Mouse (Mus musculus) cerebellum, adult (tissue): Measurements from ENCODE around the gene Adra2b.

ENCODE experiments used
- ATAC-seq: cut with Nextera tagmentation; 2 replicates; pipeline ENCODE4 v1.9.2; 2017; ENCODE audit warnings: mild to moderate bottlenecking, moderate library complexity, mixed read lengths; ENCODE audit not compliant: insufficient number of reproducible peaks, low FRiP score, low TSS enrichment

Adra2b gene

DNA sequence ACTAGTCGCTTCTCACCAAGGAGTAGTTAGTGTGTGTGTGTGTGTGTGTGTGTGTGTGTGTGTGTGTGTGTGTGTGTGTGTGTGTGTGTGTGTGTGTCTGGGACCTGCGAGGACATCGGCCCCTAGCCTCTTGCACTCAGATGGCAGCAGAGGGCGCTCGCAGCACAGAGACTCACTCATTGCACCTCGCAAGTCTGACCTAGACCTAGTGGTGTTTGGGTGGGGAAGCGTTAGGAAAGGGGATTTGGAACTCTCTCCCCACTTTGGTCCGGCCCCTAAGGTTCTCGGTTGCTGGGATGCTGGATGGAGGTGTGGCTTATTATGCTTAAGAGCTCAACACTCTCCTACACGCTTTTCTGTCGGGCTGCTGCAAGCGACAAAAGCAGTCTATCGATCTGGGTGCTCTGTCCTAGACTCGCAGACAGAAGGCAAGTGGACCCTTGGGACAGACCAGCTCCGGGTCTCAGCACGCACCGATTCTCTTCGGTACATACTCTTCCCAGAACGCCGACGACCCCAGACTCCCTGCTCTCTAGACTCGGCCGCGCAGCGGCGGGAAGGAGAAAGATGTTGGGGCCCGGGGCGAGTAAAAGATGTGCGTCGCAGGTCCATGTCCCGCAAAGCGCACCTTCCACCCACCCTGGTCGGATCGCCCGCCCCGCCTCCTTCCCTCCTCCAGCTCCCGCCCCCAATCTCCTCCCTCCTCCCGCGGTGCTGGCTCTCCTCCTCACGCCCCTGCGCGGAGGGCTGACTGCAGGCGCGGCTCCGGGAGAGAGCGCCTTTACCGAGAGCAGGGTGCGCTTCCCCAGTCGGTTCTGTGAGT lies at the start of gene Adra2b:
Adra2b (plus strand) TSS at position 750 of the 823 bp plus-strand sequence.
- peak; percentile 72 for ATAC-seq

DNA sequence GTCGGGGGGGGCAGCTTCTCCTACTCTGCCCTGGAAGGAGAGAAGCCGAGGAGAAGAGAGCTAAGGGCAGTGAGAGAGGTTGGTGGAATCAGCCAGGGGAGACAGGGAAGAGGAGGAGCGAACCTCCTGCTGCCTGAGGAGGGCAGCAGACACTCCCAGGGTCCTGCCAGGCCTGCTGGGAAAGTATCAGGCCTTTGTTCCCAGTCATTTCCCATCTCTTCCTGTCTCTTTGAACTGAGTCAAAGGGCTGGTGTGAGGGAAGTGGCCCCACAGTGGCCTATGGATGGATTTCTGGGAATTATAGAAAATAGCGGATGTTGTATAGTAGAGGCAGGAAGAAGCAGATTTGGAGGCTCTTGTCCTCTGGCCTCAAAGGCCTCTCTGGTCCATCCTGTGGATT lies 49.1 kb upstream of the Adra2b start:
- ATAC-seq: no peak

DNA sequence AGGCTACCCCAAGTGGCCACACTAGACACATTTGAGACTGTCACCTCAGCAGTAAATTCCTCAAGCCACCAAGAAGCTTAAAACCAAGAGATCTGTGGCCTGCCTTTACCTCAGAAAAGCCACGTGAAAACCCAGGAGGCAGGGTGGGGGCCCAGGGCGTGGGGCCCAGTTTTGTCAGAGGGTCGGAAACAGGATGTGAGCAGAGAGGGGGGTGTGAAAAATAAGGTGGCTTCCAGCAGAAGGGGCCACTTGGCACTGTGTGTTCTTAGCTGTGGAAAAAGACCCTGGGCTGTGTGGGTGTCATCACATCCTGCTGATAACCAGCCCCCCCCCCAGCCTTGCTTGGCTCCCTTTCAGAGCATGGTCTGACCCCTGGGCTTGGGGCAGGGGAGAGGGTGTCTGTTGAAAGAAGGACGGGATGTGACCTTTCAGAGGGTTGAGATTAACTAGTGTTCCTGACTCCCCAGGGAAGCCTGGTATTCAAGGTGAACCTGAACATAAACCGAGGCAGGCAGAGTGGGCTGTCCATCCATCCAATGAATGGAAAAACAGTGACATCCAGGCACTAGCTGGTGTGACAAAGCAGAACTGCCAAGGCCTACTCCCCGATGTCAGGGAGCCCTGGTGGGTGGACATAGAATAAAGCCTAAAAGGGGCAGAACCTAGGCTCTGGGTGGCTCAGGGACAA lies 48.4 kb upstream of the Adra2b start:
- no peak for ATAC-seq

DNA sequence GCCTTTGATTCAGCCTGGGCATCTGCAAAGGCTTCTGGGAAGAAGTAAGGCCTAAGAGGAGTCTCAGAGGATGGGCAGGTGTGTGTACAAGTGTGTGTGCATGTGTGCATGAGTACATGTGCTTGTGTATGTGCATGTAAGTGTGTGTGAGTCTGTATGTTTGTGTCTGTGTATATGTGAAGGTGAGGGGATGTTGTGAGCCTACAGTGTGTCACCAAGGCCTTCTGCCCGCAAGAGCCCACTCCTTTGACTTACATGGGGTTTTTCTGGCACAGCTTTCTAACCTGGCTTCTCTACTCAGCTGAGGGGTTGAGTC lies 47.9 kb upstream of the Adra2b start:
- ATAC-seq: no peak

DNA sequence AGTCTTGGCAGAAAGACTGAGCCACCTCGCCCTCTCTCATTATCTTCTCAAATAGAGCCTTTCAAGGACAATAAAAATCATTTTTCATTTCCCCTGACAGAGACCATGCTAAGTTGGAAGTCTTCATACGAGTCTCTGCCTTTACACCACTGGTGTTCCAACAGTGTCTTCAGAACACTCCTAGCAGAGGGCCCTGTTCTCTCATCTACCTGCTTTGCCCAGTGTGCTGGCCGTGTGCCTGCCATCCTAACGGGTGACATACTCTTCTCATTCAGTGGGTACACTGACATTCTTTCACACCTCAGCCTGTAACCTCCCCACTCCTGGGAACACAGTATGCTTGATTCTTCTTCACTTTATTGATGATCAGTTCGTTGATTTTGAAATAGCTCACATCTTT lies 46.6 kb upstream of the Adra2b start:
- ATAC-seq: no peak

DNA sequence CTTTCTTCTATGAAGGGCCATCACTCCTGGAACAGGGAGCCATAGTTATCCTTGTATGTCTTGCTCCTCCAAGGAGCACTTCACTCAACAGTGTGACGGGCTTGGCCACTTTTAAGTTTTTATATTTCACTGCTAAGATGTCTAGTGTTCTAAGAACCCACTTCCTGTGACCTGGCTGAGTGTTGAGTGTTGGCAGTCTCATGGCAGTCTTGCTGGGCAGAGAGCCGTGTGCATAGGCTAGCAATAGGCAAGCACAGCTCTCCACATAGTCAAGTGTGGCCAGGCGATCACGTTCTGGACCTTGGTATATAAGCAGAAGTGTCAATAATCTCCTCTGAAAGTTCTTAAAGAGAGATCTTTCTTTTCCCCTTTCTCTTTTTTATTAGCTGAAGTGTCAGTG lies 44.9 kb upstream of the Adra2b start:
- no peak for ATAC-seq

DNA sequence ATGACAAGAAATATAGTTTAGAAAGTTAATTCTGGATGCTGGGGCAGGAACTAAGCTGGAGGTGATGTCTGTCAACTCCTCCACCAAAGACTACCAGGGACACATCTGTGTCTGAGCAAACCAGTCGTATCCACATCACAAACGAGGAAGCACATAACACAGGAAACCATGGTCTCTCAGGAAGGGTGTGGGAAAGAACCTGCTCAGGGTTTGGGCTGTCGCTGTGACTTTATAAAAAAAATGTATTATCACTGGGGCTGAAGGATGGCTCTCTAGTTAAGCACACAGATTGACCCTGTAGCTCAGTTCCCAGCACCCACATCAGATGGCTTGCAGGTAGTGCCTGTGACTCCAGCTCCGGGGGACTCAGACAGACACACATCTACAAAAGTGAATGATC lies 43.9 kb upstream of the Adra2b start:
- no peak for ATAC-seq

DNA sequence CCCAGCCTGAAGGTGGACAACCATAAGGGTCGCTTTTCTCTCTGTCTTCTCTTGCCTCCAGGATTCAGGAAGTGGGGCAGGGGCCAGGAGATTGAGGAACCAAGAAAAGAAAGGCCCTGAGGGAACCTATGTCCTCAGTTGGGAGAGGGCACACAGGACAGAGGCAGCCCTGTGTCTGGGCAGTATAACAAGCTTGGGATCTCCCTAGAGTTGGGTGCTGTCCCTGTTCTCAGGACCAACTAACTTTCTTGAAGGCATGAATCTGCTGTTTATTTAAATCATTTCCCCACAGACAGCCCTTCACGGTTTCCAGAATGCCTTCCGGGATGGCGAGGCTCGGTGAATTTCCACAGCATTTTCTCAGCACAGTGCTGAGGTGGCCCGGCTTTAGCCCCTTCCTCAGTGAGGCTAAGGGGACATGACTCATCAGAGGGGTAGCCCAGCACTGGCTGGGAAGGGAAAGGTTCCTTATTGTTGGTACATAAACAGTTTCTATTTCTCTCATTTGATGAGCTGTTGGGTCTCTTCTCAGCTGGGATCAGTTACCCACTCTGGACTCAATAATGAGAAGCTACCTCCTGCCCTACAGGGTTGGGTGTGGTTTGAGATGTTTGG lies 40.2 kb upstream of the Adra2b start:
- no peak for ATAC-seq

DNA sequence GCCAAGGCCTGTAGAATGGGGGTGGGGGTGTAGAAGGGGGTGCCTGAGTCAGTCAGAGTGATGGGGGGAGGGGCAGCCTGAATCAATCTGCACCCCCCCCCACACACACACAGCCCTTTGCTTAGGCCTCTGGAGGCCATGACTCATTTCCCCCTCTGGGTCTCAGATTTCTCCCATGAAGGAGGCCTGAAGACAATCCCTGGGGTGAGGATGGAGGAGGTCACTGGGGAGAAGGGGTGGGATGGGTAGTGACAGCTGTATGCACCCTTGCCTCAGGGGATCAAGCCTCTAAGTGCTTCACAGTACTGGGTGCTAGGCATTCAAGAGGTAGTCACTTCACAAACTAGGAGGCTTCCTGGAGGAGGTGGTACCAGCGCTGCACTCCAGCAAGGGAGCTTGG lies 39.3 kb upstream of the Adra2b start:
- ATAC-seq: no peak

DNA sequence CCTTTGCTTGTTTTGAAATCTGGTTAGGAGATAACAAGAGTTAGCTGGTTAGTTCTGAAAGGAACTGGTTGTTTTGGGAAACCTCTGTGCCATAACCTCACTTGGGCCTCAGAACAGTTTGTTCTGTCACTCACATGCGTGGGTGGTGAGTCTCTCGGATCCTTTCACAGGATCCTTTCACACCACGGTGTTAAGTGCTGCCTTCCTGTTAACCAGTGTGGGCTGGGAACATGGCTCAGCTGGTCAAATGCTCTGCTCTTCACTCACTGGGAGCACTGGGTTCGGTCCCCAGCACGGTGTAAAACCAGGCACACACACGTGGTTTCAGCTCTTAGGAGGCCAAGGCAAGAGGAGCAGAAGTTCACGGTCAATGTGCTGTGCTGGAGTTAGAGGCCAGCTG lies 38.6 kb upstream of the Adra2b start:
- no peak for ATAC-seq

DNA sequence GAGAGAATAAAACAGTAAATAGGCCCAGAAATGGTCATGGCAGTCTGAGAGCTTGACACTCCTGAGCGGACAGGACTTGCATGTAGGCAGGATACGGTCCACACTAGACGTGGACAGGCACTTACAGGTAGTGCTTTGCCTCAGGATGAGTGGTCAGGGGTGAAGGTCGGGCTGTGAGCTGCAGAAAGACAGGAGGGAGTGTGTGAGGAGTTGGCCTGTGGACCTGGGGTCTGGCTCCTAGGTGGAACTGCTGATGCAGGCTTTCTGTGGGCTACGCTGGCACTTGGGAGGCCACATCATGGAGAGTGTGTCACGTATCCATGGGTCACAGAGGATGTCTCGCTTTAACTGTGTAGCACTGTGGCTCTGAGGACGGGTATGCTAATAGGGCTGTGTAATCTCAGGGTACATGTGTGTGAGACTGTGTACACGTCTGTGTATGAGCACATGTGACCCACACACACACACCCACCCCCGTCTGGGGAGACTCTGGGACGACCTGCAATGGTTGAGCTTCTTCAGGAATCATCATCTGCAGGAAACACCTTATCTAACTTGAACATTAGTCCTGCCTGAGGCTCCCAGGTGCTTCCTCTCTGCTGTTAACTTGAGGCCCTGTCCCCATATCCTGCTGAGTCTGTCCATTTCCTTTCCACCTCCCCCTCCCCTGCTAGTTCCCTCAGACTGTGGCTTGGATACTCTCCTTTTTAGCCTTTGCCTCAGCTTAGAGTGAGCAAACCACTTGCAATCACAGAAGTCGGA lies 34.7 kb upstream of the Adra2b start:
- ATAC-seq: no peak

DNA sequence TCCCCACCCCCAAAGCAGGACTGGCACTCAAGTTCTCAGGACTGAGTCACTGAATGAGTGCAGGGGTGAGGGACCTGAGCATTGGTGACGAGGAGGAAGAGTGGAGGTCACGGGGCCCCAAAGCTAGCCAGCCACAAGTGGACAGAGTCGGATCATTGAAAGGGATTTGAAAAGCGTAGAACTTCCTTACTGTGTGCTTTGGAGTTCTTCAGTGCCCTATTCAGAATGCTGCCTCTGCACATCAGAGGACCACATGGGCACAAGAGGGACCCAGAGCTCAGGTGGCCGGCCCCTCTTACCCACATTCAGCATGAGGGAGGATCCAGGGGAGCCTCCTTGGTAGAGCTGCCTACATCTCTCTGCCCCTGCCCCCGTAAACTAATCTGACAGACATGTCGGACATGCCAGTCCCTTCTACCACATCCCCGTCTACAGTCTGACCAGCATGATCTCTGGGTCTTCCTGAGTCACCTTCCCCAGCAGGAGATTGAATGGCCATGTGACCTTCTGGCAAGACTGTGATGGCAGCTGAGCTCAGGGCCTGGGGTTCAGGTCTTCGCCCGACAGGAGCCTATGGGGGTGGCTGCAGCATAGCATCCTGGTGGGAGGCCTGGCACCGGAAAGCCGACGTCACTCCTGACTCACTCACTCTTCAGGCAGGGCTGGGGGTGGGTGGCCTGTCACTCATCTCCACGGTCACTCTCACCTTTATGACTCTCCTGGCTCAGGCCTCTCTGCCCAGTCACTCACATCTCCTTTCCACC lies 30.0 kb upstream of the Adra2b start:
- no peak for ATAC-seq

DNA sequence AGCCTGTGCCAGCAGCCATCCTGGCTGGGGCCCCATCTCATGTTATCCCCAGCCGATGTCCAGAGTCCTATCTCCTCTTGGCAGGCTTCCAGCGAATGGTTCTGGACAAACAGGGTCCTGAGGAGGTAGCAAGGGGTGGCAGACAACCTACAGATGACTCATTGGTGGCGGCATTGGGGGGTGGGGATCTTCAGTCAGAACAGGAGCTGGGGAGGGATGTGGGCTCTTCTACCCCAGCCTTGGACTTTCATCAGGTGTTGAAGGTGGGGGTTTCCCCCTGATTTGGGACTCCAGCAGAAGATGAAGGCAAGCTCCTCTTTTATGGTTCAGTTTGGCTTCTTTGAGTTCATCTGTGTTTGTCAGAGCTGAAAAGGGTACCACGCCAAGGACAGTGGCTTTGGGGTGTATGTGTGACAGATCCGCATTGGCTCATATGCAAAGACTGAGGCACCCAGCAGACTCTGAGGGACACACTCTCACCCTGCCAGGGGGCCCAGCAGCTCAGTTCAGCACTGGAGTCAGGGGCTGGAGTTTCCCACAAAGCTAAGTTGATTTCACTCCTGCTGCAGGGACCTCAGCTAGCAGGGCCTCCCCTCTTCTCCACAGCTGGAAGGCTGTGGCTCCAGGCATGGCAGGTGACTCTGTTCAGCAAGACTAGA lies 28.9 kb upstream of the Adra2b start:
- ATAC-seq: no peak

DNA sequence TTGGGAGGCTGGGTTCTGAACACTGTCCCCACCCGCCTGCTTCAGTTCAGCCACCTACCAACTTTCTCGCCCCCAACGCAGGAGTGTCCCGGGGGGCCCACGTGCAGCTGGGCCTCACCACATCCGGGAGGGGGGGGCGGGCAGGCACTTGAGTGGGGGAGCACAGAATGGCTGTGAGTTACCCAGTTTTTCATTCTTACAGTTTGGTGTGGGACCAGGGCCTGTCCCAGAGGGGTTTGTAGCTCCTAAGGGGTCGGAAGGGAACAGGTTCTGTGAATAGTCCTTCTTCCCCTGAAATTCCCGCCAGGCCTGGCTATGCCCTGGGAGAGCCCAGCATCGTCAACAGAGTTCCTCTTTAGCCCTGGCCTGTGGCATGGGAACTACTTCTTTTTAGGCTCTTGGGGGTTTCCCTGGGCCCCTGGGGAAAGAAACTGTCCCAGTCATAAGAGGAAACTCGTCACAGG lies 27.9 kb upstream of the Adra2b start:
- no peak for ATAC-seq

DNA sequence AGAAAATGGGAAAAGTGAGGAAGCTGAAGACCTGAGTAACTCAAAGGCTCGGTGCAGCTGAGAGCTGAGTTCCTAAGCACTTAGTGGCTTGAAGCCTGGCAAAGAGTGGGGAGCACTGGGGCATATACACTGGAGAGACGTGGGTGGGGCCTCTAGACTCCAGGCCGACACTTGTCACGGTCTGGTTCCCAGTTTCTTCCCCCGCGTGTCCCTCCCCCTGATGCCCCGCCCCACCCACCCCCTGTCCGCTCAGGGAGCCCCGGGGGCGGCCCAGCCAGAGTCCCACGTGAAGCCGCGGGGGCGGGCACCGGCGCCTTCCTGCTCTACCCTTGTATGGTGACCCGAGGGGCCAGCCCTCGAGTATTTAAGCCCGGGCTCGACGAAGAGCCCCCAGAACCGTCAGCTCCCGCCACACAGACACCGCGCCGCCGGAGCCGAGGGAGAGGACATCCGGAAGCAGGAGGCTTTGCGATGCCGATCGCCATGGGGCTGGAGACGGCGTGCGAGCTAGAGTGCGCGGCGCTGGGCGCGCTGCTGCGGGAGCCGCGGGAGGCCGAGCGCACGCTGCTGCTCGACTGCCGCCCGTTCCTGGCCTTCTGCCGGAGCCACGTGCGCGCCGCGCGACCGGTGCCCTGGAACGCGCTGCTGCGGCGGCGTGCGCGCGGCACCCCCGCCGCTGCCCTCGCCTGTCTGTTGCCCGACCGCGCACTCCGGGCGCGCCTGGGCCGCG lies 27.1 kb upstream of the Adra2b start, which contains the start of gene Dusp2:
Dusp2 (plus strand) TSS at position 393 of the 730 bp plus-strand sequence.
- ATAC-seq: peak; percentile 33

DNA sequence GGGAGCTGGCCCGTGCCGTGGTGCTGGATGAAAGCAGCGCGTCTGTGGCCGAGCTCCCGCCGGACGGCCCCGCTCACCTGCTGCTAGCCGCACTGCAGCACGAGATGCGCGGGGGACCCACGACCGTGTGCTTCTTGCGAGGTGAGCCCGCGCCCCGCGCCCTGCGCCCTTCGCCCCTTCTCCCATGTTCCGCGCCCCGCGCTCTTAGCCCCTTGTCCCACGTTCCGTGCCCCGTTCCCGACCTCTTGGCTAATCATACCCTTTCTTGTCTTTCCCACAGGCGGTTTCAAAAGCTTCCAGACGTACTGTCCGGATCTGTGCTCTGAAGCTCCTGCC lies 26.5 kb upstream of the Adra2b start:
- ATAC-seq: peak; percentile 16; the same call in 1 of the 2 replicates

DNA sequence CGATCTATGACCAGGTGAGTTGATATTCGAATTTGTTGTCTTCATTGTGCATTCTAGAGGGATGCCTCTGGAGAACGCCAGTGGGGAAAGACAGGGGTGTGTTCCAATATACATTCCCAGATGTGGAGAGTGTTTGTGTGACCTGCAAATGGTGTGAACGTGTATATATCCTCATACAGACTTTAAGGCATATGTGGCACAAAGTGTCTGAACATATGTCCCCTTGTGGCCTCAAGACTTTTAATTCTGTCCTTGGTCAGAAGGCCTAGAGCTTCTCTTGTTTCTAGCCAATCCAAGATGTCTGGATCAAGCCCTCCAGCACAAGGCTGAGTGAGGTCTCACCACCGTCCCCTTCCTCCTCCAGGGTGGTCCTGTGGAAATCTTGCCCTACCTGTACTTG lies 26.1 kb upstream of the Adra2b start:
- ATAC-seq: no peak

DNA sequence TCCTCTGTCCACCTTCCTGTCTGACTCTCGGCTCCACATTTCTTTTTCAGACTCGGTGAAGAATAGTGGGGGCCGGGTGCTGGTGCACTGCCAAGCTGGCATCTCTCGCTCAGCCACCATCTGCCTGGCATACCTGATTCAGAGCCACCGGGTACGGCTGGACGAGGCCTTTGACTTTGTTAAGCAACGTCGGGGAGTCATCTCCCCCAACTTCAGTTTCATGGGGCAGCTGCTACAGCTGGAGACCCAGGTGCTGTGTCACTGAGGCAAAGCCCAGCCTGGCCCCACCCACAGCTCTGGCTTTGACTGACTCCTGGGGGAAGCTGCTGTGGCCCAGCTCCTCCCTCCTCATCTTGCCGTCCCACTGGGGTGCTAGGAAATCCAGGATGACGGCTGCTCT lies 25.5 kb upstream of the Adra2b start:
- no peak for ATAC-seq

DNA sequence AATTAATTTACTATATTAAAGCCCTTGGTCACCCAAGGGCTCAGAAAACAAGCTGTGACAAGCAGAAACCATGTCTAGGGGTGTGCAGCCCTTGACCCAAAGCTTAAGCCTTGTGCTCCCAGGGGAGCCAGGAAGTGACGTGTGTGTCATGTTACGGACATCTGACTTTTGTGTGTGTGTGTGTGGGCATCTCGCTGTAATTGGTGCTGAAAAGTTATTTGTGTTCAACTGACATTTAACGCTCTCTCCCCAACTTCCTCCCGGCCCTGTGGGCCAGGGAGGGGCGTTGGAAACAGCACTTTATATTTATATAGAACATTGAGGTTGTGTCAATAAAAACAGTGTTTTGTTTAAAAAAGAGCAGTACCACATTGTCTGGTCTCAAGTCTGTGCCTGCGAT lies 25.0 kb upstream of the Adra2b start:
- no peak for ATAC-seq
